Mouse (Mus musculus) embryonic facial prominence, embryonic 11.5 days (tissue): ENCODE measurements around the gene Gm43552. TPM values are rescaled to one million over a fixed set of nuclear protein-coding genes. Genes with fewer than 3 reads are reported as not detected.

Source experiments
- ATAC-seq: fragments of 200-750 bp; cut with Nextera tagmentation; replicated peaks from 2 replicates; pipeline ENCODE4 v1.8.0; 2017; ENCODE audit warnings: low read depth; ENCODE audit not compliant: insufficient number of reproducible peaks, low FRiP score, low TSS enrichment
- DNase-seq: peaks from one replicate; pipeline ENCODE4 v3.0.0-alpha.2; 2015; ENCODE audit warnings: low spot score
- H3K27ac ChIP-seq: fragments of 300-500 bp; sonication (generic); replicated peaks from 2 replicates; pipeline ENCODE4 v1.5.1; 2014; ENCODE audit warnings: mild to moderate bottlenecking, low read depth, low read length, control low read depth
- H3K27me3 ChIP-seq: fragments of 300-500 bp; sonication (generic); 2 replicates; pipeline ENCODE4 v1.6.1; 2014; ENCODE audit warnings: mild to moderate bottlenecking, low read length, moderate library complexity, mixed read lengths; ENCODE audit not compliant: control insufficient read depth, insufficient read depth
- H3K36me3 ChIP-seq: fragments of 300-500 bp; sonication (generic); replicated peaks from 2 replicates; pipeline ENCODE4 v1.6.1; 2014; ENCODE audit warnings: low read depth, mild to moderate bottlenecking, low read length, moderate library complexity, mixed read lengths; ENCODE audit not compliant: control insufficient read depth, insufficient read depth
- H3K4me1 ChIP-seq: fragments of 300-500 bp; sonication (generic); 2 replicates; pipeline ENCODE4 v1.6.1; 2014; ENCODE audit warnings: low read length, mixed read lengths; ENCODE audit not compliant: control insufficient read depth, insufficient read depth
- H3K4me2 ChIP-seq: fragments of 300-500 bp; sonication (generic); 2 replicates; pipeline ENCODE4 v1.6.1; 2014; ENCODE audit warnings: low read depth, mild to moderate bottlenecking, control low read depth, low read length, moderate library complexity
- H3K4me3 ChIP-seq: fragments of 300-500 bp; sonication (generic); 2 replicates; pipeline ENCODE4 v1.5.1; 2014; ENCODE audit warnings: low read depth, low read length, control low read depth
- H3K9ac ChIP-seq: fragments of 300-500 bp; sonication (generic); replicated peaks from 2 replicates; pipeline ENCODE4 v1.6.1; 2014; ENCODE audit warnings: mild to moderate bottlenecking, control low read depth, low read length
- H3K9me3 ChIP-seq: fragments of 300-500 bp; sonication (generic); replicated peaks from 2 replicates; pipeline ENCODE4 v1.6.1; 2016; ENCODE audit warnings: mild to moderate bottlenecking, low read length, inconsistent platforms, mixed read lengths; ENCODE audit not compliant: control insufficient read depth
- WGBS: fragments of 180-500 bp; shearing (Covaris S2); extraction: QIAGEN DNeasy Blood & Tissue Kit; methylation state at CpG from one replicate; pipeline ENCODE4 v1.1.7; 2014; 5-methylcytosine and 5-hydroxymethylcytosine counted together
- polyA plus RNA-seq: library from polyadenylated mRNA; unstranded; fragments of >200 nt; fragmentation: Nextera tagmentation; extraction: Ambion mirVana; gene quantifications from 2 replicates; pipeline ENCODE4 v1.2.1, GENCODE M21; 2014

The Gm43552 gene
- polyA plus RNA-seq, 1 experiment from 2014 or later = not detected

GRCm38 (mm10) chr5:65513506-65513905 lies 20.9 kb upstream of the Gm43552 start:
- WGBS = 66% methylated on average over 3 of the region's 3 CpGs
- DNase-seq = no peak
- H3K27me3 ChIP-seq = no peaks in the 10 kb centered on the region

GRCm38 (mm10) chr5:65508395-65508794 lies 15.8 kb upstream of the Gm43552 start:
- no peak for ATAC-seq
- H3K4me2 ChIP-seq = no peak overlapping the region
- H3K27me3 ChIP-seq = no peaks in the 10 kb centered on the region
- no peaks in the 10 kb centered on the region for H3K4me1 ChIP-seq
- no peak overlapping the region for H3K27ac ChIP-seq
- H3K9ac ChIP-seq = no peak overlapping the region
- H3K9me3 ChIP-seq = no peaks in the 10 kb centered on the region
- DNase-seq = no peak
- WGBS = 81% methylated on average over 8 of the region's 8 CpGs
- no peaks in the 10 kb centered on the region for H3K36me3 ChIP-seq
- H3K4me3 ChIP-seq = no peak overlapping the region

More at GRCm38 (mm10) chr5:65513506-65513905, 20.9 kb upstream of the Gm43552 start:
- no peaks in the 10 kb centered on the region for H3K4me1 ChIP-seq
- no peak for ATAC-seq
- no peaks in the 10 kb centered on the region for H3K9me3 ChIP-seq
- H3K9ac ChIP-seq = no peak overlapping the region
- H3K36me3 ChIP-seq = no peaks in the 10 kb centered on the region
- no peak overlapping the region for H3K27ac ChIP-seq
- H3K4me2 ChIP-seq = no peak overlapping the region
- no peak overlapping the region for H3K4me3 ChIP-seq

GRCm38 (mm10) chr5:65505786-65506185 lies 13.2 kb upstream of the Gm43552 start:
- Histone ChIP-seq H3K4me1 (no peaks in the 10 kb centered on the region), H3K27me3 (no peaks in the 10 kb centered on the region), H3K4me3 (no peak overlapping the region), H3K4me2 (no peak overlapping the region), H3K27ac (no peak overlapping the region), H3K9ac (no peak overlapping the region), H3K36me3 (no peaks in the 10 kb centered on the region), H3K9me3 (no peaks in the 10 kb centered on the region)
- 14% methylated on average over 8 of the region's 8 CpGs for WGBS
- no peak for ATAC-seq
- DNase-seq = peak; percentile 62

- WGBS = 89% methylated on average over 9 of the region's 9 CpGs
- no peak overlapping the region for H3K4me2 ChIP-seq
- H3K27ac ChIP-seq = no peak overlapping the region
- no peaks in the 10 kb centered on the region for H3K36me3 ChIP-seq
- ATAC-seq = no peak
- no peaks in the 10 kb centered on the region for H3K4me1 ChIP-seq
- DNase-seq = no peak
- H3K4me3 ChIP-seq = no peak overlapping the region
- H3K27me3 ChIP-seq = no peaks in the 10 kb centered on the region
- no peak overlapping the region for H3K9ac ChIP-seq
- H3K9me3 ChIP-seq = no peaks in the 10 kb centered on the region
Measured at GRCm38 (mm10) chr5:65501407-65501806, 8.8 kb upstream of the Gm43552 start.

GRCm38 (mm10) chr5:65500231-65500630 lies 7.6 kb upstream of the Gm43552 start:
- 85% methylated on average over 7 of the region's 7 CpGs for WGBS
- Histone ChIP-seq H3K36me3 (no peaks in the 10 kb centered on the region), H3K4me3 (no peak overlapping the region), H3K27me3 (no peaks in the 10 kb centered on the region), H3K27ac (no peak overlapping the region), H3K4me1 (no peaks in the 10 kb centered on the region), H3K4me2 (no peak overlapping the region), H3K9ac (no peak overlapping the region), H3K9me3 (no peaks in the 10 kb centered on the region)
- DNase-seq = no peak
- ATAC-seq = no peak

- peak; percentile 88 for ATAC-seq
- DNase-seq = peak; percentile 72
- H3K4me2 ChIP-seq = peak overlapping the region; percentile 60
Measured at GRCm38 (mm10) chr5:65491767-65492715, 592 bp downstream of the Gm43552 start.

GRCm38 (mm10) chr5:65489830-65490229 lies 2.8 kb downstream of the Gm43552 start:
- 85% methylated on average over 4 of the region's 4 CpGs for WGBS
- no peak for ATAC-seq

More at GRCm38 (mm10) chr5:65491767-65492715, 592 bp downstream of the Gm43552 start:
- WGBS = under 1% methylated on average over 57 of the region's 57 CpGs
- Histone ChIP-seq H3K9me3 (no peaks in the 10 kb centered on the region), H3K4me3 (peak overlapping the region; percentile 92), H3K27ac (peak overlapping the region; percentile 80), H3K4me1 (no peaks in the 10 kb centered on the region; the same call in 1 of the 2 replicates), H3K36me3 (no peaks in the 10 kb centered on the region), H3K9ac (peak overlapping the region; percentile 83), H3K27me3 (no peaks in the 10 kb centered on the region)

GRCm38 (mm10) chr5:65488725-65489124 lies 3.9 kb downstream of the Gm43552 start:
- Histone ChIP-seq H3K4me2 (no peak overlapping the region), H3K9ac (no peak overlapping the region), H3K4me1 (no peaks in the 10 kb centered on the region; the same call in 1 of the 2 replicates), H3K36me3 (no peaks in the 10 kb centered on the region), H3K9me3 (no peaks in the 10 kb centered on the region), H3K27ac (no peak overlapping the region), H3K27me3 (no peaks in the 10 kb centered on the region), H3K4me3 (no peak overlapping the region)
- ATAC-seq = no peak
- WGBS = 76% methylated on average over 7 of the region's 7 CpGs
- DNase-seq = no peak

More at GRCm38 (mm10) chr5:65489830-65490229, 2.8 kb downstream of the Gm43552 start:
- Histone ChIP-seq H3K4me2 (no peak overlapping the region), H3K9ac (no peak overlapping the region), H3K4me1 (no peaks in the 10 kb centered on the region; the same call in 1 of the 2 replicates), H3K4me3 (no peak overlapping the region), H3K9me3 (no peaks in the 10 kb centered on the region), H3K27me3 (no peaks in the 10 kb centered on the region), H3K27ac (no peak overlapping the region), H3K36me3 (no peaks in the 10 kb centered on the region)
- DNase-seq = no peak
